Mouse (Mus musculus) left cerebral cortex, postnatal 14 days (tissue): ENCODE measurements around the gene Olfr1164. TPM values are rescaled to one million over a fixed set of nuclear protein-coding genes. Genes with fewer than 3 reads are reported as not detected.

Source experiments
- DNase-seq, 2 experiments: peaks; one replicate each; pipeline ENCODE4 v3.0.0; 2021 to 2022; ENCODE audit warnings: low spot score in 2 of 2, mixed read lengths in 1 of 2
- intact Hi-C: fragments of 180-260 bp; cut with DNase I; formaldehyde crosslinking; loops from one replicate; pipeline ENCODE4 v1.15.1; 2025
- long read RNA-seq, 2 experiments: library from polyadenylated mRNA; stranded (forward); transcript quantifications; one replicate each; pipeline ENCODE4 v2.0.0; 2021
- total RNA-seq, 2 experiments: library from RNA; stranded (reverse); gene quantifications; 2 replicates each; pipeline ENCODE4 v1.2.3; 2021

Gene Olfr1164
- not detected for total RNA-seq
- long read RNA-seq, experiment 1, result 0 reads
- long read RNA-seq, experiment 2, result 0 reads

- no peak for DNase-seq
- intact Hi-C loops, result no loop called here
These were observed at the start of gene Olfr1164 for GRCm38 (mm10) chr2:88093866-88094265. TSS of gene Olfr1164 (minus strand) at chr2:88093966.

GRCm38 (mm10) chr2:88128172-88128571 lies 34.4 kb upstream of the Olfr1164 start, which contains the start of gene Olfr1166:
TSS of gene Olfr1166 (minus strand) at chr2:88128272.
- DNase-seq, result no peak
- intact Hi-C loops, result no loop called here

- intact Hi-C loops, result no loop called here
- DNase-seq, result no peak
These were observed 22.0 kb downstream of the Olfr1164 start, which contains the start of gene Olfr1163 for GRCm38 (mm10) chr2:88071730-88072129. TSS of gene Olfr1163 (minus strand) at chr2:88071830.

- DNase-seq, result no peak
- intact Hi-C loops, result no loop called here
These were observed 30.2 kb downstream of the Olfr1164 start for GRCm38 (mm10) chr2:88063587-88063986.

- no peak for DNase-seq
- intact Hi-C loops, result no loop called here
These were observed 42.7 kb downstream of the Olfr1164 start, which contains the start of gene Olfr1162 for GRCm38 (mm10) chr2:88051029-88051428. TSS of gene Olfr1162 (minus strand) at chr2:88051129.

Other genes starting within 250 kb of the Olfr1164 start
- not detected for gene Olfr1150-ps1, start 250.0 kb downstream of the Olfr1164 start, total RNA-seq
- gene Olfr1151, start 238.1 kb downstream of the Olfr1164 start, total RNA-seq, result not detected
- not detected for gene Olfr1152, start 227.5 kb downstream of the Olfr1164 start, total RNA-seq
- not detected for gene Olfr1153, start 199.0 kb downstream of the Olfr1164 start, total RNA-seq
- not detected for gene Olfr1154, start 188.8 kb downstream of the Olfr1164 start, total RNA-seq
- gene Olfr1155, start 148.8 kb downstream of the Olfr1164 start, total RNA-seq, result not detected
- gene Olfr1156, start 140.9 kb downstream of the Olfr1164 start, total RNA-seq, result not detected
- gene Olfr1157, start 125.7 kb downstream of the Olfr1164 start, total RNA-seq, result not detected
- not detected for gene Olfr74, start 119.3 kb downstream of the Olfr1164 start, total RNA-seq
- not detected for gene Olfr1158, start 103.9 kb downstream of the Olfr1164 start, total RNA-seq
- not detected for gene Olfr1160, start 85.7 kb downstream of the Olfr1164 start, total RNA-seq
- not detected for gene Olfr1161, start 71.2 kb downstream of the Olfr1164 start, total RNA-seq
- not detected for gene Olfr73, start 56.3 kb downstream of the Olfr1164 start, total RNA-seq
- gene Olfr1162, start 42.8 kb downstream of the Olfr1164 start, total RNA-seq, result not detected
- gene Olfr1163, start 22.1 kb downstream of the Olfr1164 start, total RNA-seq, result not detected
- gene Olfr1166, start 34.3 kb upstream of the Olfr1164 start, total RNA-seq, result not detected
- not detected for gene Olfr1167, start 61.2 kb upstream of the Olfr1164 start, total RNA-seq
- not detected for gene Olfr1168, start 87.9 kb upstream of the Olfr1164 start, total RNA-seq
- not detected for gene Olfr1170, start 134.4 kb upstream of the Olfr1164 start, total RNA-seq
- not detected for gene Olfr1173, start 185.9 kb upstream of the Olfr1164 start, total RNA-seq
- not detected for gene Olfr1174-ps, start 221.2 kb upstream of the Olfr1164 start, total RNA-seq
- not detected for gene Olfr1175-ps, start 233.2 kb upstream of the Olfr1164 start, total RNA-seq
- gene Olfr1176, start 242.8 kb upstream of the Olfr1164 start, total RNA-seq, result not detected